Mouse (Mus musculus) liver, adult 2 months (tissue): ENCODE measurements at regions not wholly inside any gene's neighbourhood (a gene's known extent, or its start where the extent isn't known, plus 50 kb on each side); places are given as distances from the start of the nearest gene placed in this dataset.

Experiments used
- DNase-seq: peaks from one replicate; pipeline ENCODE4 v3.0.0-alpha.2; 2011; ENCODE audit warnings: low read depth, low spot score; ENCODE audit errors: extremely low read depth
- H3K27ac ChIP-seq: fragments of 200-500 bp; replicated peaks from 2 replicates; pipeline ENCODE4 v1.5.1; 2012; ENCODE audit warnings: low read depth, mild to moderate bottlenecking, control low read depth, inconsistent platforms, low read length; ENCODE audit not compliant: insufficient read depth
- H3K27me3 ChIP-seq: fragments of 200-500 bp; 2 replicates; pipeline ENCODE4 v1.6.1; 2012; ENCODE audit warnings: mild to moderate bottlenecking, moderate library complexity, low read length, inconsistent platforms; ENCODE audit not compliant: control insufficient read depth, insufficient read depth
- H3K36me3 ChIP-seq: fragments of 200-500 bp; 2 replicates; pipeline ENCODE4 v1.6.1; 2012; ENCODE audit warnings: low read length, inconsistent platforms; ENCODE audit not compliant: control insufficient read depth, insufficient read depth
- H3K4me1 ChIP-seq: fragments of 200-500 bp; 2 replicates; pipeline ENCODE4 v1.6.1; 2011; ENCODE audit warnings: low read length; ENCODE audit not compliant: control insufficient read depth, insufficient read depth
- H3K4me3 ChIP-seq: fragments of 200-500 bp; 2 replicates; pipeline ENCODE4 v1.5.1; 2011; ENCODE audit warnings: low read depth, mild to moderate bottlenecking, control low read depth, low read length, moderate library complexity; ENCODE audit not compliant: insufficient read depth
- H3K79me2 ChIP-seq: fragments of 200-500 bp; 2 replicates; pipeline ENCODE4 v1.6.1; 2012; ENCODE audit warnings: inconsistent platforms, mild to moderate bottlenecking, low read length, moderate library complexity; ENCODE audit not compliant: control insufficient read depth, insufficient read depth
- H3K9ac ChIP-seq: fragments of 200-500 bp; 2 replicates; pipeline ENCODE4 v1.6.1; 2012; ENCODE audit warnings: low read depth, mild to moderate bottlenecking, control low read depth, inconsistent platforms, low read length
- CTCF ChIP-seq: fragments of 200-500 bp; IDR thresholded peaks from 2 replicates; pipeline ENCODE4 v1.5.1; 2011; ENCODE audit warnings: low read depth, low read length, control low read depth
- POLR2A ChIP-seq: fragments of 200-500 bp; IDR thresholded peaks from 2 replicates; pipeline ENCODE4 v1.6.1; 2011; ENCODE audit warnings: low read length, control low read depth; ENCODE audit not compliant: insufficient read depth; ENCODE audit errors: extremely low read depth
- WGBS: fragments of 180-500 bp; shearing (Covaris S2); methylation state at CpG from one replicate; pipeline ENCODE4 v1.1.7; 2018; 5-methylcytosine and 5-hydroxymethylcytosine counted together

DNA sequence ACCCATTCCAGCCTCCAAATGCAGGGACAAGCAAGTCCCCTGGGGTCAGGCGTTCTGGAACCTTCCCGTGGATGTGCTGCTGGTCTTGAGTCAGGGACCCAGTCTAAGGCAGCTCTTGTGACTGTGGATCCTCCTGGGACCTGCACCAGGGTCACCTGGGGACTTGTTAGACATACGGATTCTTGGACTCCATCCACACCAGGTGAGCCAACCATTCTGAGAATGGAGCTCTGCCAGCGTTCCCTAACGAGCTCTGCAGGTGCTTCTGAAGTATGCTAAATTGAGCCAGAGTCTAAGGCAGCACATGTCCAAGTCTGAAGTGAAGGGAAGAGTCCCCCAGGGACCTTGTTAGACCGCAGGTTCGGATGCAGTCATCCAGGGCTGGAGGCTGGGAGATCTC, 170.3 kb downstream of the Katnal1 start:
- Histone ChIP-seq H3K79me2 (no peaks in the 10 kb centered on the region), H3K9ac (no peak overlapping the region), H3K4me1 (peaks cover 2% of the 10 kb centered on the region; the same call in 1 of the 2 replicates), H3K27me3 (no peaks in the 10 kb centered on the region), H3K36me3 (no peaks in the 10 kb centered on the region), H3K27ac (no peak overlapping the region), H3K4me3 (no peak overlapping the region)
- TF ChIP-seq CTCF, result no peak
- no peak for TF ChIP-seq POLR2A
- 70% methylated on average over 7 of the region's 7 CpGs for WGBS
- no peak for DNase-seq

DNA sequence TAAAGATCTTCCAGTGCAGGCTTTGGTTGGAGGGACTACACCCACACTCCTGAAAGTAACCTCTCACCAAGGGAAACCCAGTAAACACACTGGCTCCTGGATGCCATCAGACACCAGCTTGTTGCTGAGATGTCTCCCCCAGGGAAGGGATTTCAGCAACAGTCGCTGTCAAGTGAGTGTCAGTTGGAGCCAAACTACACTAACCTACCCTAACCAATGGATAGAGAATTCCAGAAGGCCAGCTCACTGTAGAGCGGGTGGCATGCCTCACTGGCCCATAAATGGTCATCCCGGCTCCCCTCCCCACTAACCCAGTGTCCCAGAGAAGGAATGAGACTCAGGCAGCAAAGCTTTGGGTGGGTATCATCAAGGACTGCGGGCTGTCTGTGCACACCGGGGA, 171.4 kb downstream of the Katnal1 start:
- TF ChIP-seq POLR2A (no peak), CTCF (no peak)
- no peaks in the 10 kb centered on the region for H3K79me2 ChIP-seq
- H3K4me1 ChIP-seq, result peaks cover 2% of the 10 kb centered on the region; the same call in 1 of the 2 replicates
- no peak overlapping the region for H3K9ac ChIP-seq
- no peaks in the 10 kb centered on the region for H3K36me3 ChIP-seq
- WGBS, result 71% methylated on average over 5 of the region's 5 CpGs
- no peaks in the 10 kb centered on the region for H3K27me3 ChIP-seq
- DNase-seq, result no peak
- no peak overlapping the region for H3K4me3 ChIP-seq
- no peak overlapping the region for H3K27ac ChIP-seq

DNA sequence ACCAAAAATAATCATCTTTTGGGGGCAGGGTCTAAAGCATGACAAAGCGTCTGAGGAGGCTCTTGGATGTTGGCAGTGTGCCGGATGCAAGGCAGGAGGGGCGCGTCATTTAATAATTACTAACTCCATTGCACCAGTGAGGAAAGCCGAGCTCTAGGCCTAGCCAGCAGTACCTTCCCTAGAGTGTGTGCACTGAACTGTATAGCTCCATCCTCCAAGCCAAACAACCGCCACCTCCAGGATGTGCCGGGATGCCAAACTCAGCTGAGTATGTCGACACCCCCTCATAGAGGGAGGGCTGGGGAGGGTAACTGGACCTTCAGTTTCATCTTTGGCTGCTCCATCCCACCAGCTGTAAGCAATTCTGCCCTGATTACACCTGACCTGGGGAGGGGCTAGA, 171.9 kb downstream of the Katnal1 start:
- H3K27me3 ChIP-seq, result no peaks in the 10 kb centered on the region
- no peak for TF ChIP-seq POLR2A
- TF ChIP-seq CTCF, result no peak
- H3K4me1 ChIP-seq, result peaks cover 2% of the 10 kb centered on the region; the same call in 1 of the 2 replicates
- H3K36me3 ChIP-seq, result no peaks in the 10 kb centered on the region
- no peak for DNase-seq
- H3K79me2 ChIP-seq, result no peaks in the 10 kb centered on the region
- H3K27ac ChIP-seq, result no peak overlapping the region
- H3K4me3 ChIP-seq, result no peak overlapping the region
- H3K9ac ChIP-seq, result no peak overlapping the region
- 67% methylated on average over 8 of the region's 8 CpGs for WGBS

DNA sequence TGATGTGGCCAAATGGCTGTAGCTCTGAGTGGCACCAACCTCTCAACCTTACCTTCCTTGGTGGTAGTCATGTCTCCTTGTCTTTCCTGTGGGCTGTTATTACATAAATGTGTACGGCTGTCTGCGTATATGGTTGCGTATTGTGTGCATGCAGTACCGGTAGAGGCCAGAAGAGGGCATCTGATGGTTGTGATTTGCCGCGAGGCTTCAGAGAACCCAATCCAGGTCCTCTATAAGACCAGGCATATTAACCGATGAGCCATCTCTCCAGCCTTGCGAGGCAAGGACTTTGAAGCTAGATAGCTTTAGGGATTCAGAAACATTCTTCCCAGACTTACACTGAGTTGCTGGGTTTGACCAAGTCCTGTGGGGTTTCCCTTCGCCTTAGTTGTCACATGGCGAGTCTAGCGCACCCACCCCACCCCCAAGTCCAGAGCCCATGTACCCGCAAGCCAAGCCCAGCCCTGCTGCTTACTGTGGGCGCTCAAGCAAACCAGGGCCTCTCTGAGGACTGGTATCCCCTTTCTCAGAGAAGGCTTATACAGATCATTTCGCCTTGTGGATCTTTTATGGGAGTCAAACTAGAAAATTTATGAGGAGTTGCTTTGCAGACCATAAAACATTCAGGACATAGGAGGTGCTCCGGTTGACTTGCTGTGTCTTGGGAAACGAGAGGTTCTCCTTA, 172.7 kb downstream of the Katnal1 start:
- Histone ChIP-seq H3K36me3 (no peaks in the 10 kb centered on the region), H3K79me2 (no peaks in the 10 kb centered on the region), H3K27me3 (no peaks in the 10 kb centered on the region), H3K9ac (no peak overlapping the region), H3K27ac (no peak overlapping the region), H3K4me1 (peaks cover 2% of the 10 kb centered on the region; the same call in 1 of the 2 replicates), H3K4me3 (no peak overlapping the region)
- 92% methylated on average over 16 of the region's 16 CpGs for WGBS
- no peak for DNase-seq
- TF ChIP-seq CTCF (peak; percentile 57), POLR2A (no peak)

DNA sequence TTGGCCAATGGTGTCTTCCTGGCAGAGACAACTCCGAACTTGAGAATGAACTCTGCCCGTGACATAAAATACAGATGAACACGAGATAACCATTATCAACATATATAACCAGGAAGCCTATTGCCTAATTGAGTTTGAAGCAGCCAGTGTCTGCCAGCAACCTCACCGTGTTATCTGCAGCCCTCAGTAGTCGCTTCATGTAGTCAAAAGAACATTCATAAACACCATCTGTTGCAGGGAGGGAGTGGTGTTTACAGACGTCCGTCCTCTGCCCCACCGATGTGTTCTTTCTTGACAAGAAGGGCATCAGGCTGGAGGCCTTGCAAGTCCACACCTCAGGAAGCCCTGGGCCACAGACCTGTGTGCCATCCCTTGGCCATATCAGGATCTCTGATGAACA, 173.3 kb downstream of the Katnal1 start:
- 85% methylated on average over 8 of the region's 8 CpGs for WGBS
- no peak for TF ChIP-seq CTCF
- no peak for TF ChIP-seq POLR2A
- no peak for DNase-seq
- Histone ChIP-seq H3K36me3 (no peaks in the 10 kb centered on the region), H3K9ac (no peak overlapping the region), H3K27me3 (no peaks in the 10 kb centered on the region), H3K27ac (no peak overlapping the region), H3K79me2 (no peaks in the 10 kb centered on the region), H3K4me3 (no peak overlapping the region), H3K4me1 (peaks cover 2% of the 10 kb centered on the region; the same call in 1 of the 2 replicates)

DNA sequence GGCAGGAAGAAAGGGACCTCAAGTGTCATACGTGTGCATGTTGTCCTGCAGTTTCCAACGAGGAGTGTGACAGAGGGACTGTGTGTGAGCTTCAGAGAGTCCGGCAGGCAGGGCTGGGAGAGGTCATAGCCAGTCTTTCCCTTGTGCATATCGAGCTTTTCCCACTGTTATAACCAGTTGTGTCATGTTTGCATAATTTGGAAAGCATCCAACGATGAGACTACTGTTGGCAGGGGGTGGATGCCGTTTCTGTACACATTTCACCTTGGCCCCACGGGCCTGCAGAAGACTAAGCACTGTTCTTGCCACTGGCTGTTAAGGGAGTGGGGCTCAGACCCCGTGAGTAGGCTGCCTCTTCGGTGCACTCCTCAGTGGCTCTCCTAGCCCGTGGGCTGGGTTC, 174.2 kb downstream of the Katnal1 start:
- Histone ChIP-seq H3K27ac (no peak overlapping the region), H3K4me1 (peaks cover 2% of the 10 kb centered on the region; the same call in 1 of the 2 replicates), H3K4me3 (no peak overlapping the region), H3K79me2 (no peaks in the 10 kb centered on the region), H3K36me3 (no peaks in the 10 kb centered on the region), H3K9ac (no peak overlapping the region), H3K27me3 (no peaks in the 10 kb centered on the region)
- TF ChIP-seq POLR2A, result no peak
- peak; percentile 68 for DNase-seq
- WGBS, result 26% methylated on average over 10 of the region's 10 CpGs
